Mouse (Mus musculus) olfactory bulb, adult 2 months (tissue): Measurements from ENCODE around the gene Cwh43. TPM values are rescaled to one million over a fixed set of nuclear protein-coding genes. Genes with fewer than 3 reads are reported as not detected.

ENCODE experiments used
- H3K27ac ChIP-seq: fragments of 200-500 bp; 2 replicates; pipeline ENCODE4 v1.5.1; 2012; ENCODE audit warnings: low read depth, low read length; ENCODE audit not compliant: insufficient read depth
- H3K4me1 ChIP-seq: fragments of 200-500 bp; 2 replicates; pipeline ENCODE4 v1.6.1; 2012; ENCODE audit warnings: low read length; ENCODE audit not compliant: control insufficient read depth, insufficient read depth
- H3K4me3 ChIP-seq: fragments of 200-500 bp; 2 replicates; pipeline ENCODE4 v1.5.1; 2012; ENCODE audit warnings: mild to moderate bottlenecking, low read depth, low read length, moderate library complexity; ENCODE audit not compliant: insufficient read depth
- CTCF ChIP-seq: fragments of 200-500 bp; IDR thresholded peaks from 2 replicates; pipeline ENCODE4 v1.5.1; 2012; ENCODE audit warnings: low read depth, mild to moderate bottlenecking, low read length, moderate library complexity; ENCODE audit not compliant: insufficient read depth
- POLR2A ChIP-seq: fragments of 200-500 bp; IDR thresholded peaks from 2 replicates; pipeline ENCODE4 v1.6.1; 2012; ENCODE audit warnings: mild to moderate bottlenecking, low read depth, low read length, moderate library complexity; ENCODE audit not compliant: insufficient read depth
- WGBS: fragments of 180-500 bp; shearing (Covaris S2); methylation state at CpG from one replicate; pipeline ENCODE4 v1.1.7; 2018; 5-methylcytosine and 5-hydroxymethylcytosine counted together
- polyA plus RNA-seq: library from polyadenylated mRNA; stranded (reverse); fragments of >200 nt; gene quantifications from 2 replicates; pipeline ENCODE4 v1.2.4, GENCODE M21; 2012; ENCODE audit warnings: low replicate concordance; ENCODE audit not compliant: missing spikeins, insufficient read depth, insufficient read length

The Cwh43 gene
- polyA plus RNA-seq, 1 experiment: not detected

- WGBS: 93% methylated on average over 7 of the region's 7 CpGs
These were observed 28.9 kb downstream of the Cwh43 start for GRCm38 (mm10) chr5:73434764-73435163.

GRCm38 (mm10) chr5:73442176-73442575, 36.3 kb downstream of the Cwh43 start:
- TF ChIP-seq CTCF (no peak), POLR2A (no peak)
- no peak overlapping the region for H3K27ac ChIP-seq
- 42% methylated on average over 9 of the region's 9 CpGs for WGBS
- no peak overlapping the region for H3K4me3 ChIP-seq
- H3K4me1 ChIP-seq: peaks cover 4% of the 10 kb centered on the region; the same call in 1 of the 2 replicates

More at GRCm38 (mm10) chr5:73434764-73435163, 28.9 kb downstream of the Cwh43 start:
- no peak for TF ChIP-seq CTCF
- no peak for TF ChIP-seq POLR2A
- no peaks in the 10 kb centered on the region for H3K4me1 ChIP-seq
- no peak overlapping the region for H3K27ac ChIP-seq
- H3K4me3 ChIP-seq: no peak overlapping the region

GRCm38 (mm10) chr5:73450276-73450675, 44.4 kb downstream of the Cwh43 start:
- 81% methylated on average over 1 of the region's 1 CpGs for WGBS
- Histone ChIP-seq H3K27ac (no peak overlapping the region), H3K4me3 (no peak overlapping the region), H3K4me1 (no peaks in the 10 kb centered on the region)
- TF ChIP-seq CTCF: no peak
- no peak for TF ChIP-seq POLR2A

GRCm38 (mm10) chr5:73454502-73455306, 48.8 kb downstream of the Cwh43 start:
- no peak for TF ChIP-seq CTCF
- WGBS: 70% methylated on average over 2 of the region's 2 CpGs
- no peaks in the 10 kb centered on the region for H3K4me1 ChIP-seq

GRCm38 (mm10) chr5:73455307-73455687, 49.4 kb downstream of the Cwh43 start:
- H3K4me1 ChIP-seq: no peaks in the 10 kb centered on the region
- TF ChIP-seq CTCF: no peak
- TF ChIP-seq POLR2A: no peak
- WGBS: 93% methylated on average over 5 of the region's 5 CpGs
- no peak overlapping the region for H3K27ac ChIP-seq
- H3K4me3 ChIP-seq: no peak overlapping the region

More at GRCm38 (mm10) chr5:73454502-73455306, 48.8 kb downstream of the Cwh43 start:
- Histone ChIP-seq H3K27ac (no peak overlapping the region), H3K4me3 (no peak overlapping the region)

- no peak for TF ChIP-seq POLR2A
- no peak for TF ChIP-seq CTCF
- 89% methylated on average over 16 of the region's 16 CpGs for WGBS
- Histone ChIP-seq H3K27ac (no peak overlapping the region), H3K4me3 (no peak overlapping the region), H3K4me1 (no peaks in the 10 kb centered on the region)
These were observed 62.9 kb downstream of the Cwh43 start for GRCm38 (mm10) chr5:73468462-73469433.

GRCm38 (mm10) chr5:73474412-73475405, 68.8 kb downstream of the Cwh43 start:
- 76% methylated on average over 20 of the region's 20 CpGs for WGBS
- TF ChIP-seq POLR2A: no peak
- TF ChIP-seq CTCF: no peak
- Histone ChIP-seq H3K27ac (no peak overlapping the region), H3K4me1 (0 out of 2 replicates have a peak, but pooled peaks cover 2% of the 10 kb centered on the region), H3K4me3 (no peak overlapping the region)

- 87% methylated on average over 7 of the region's 7 CpGs for WGBS
- no peak within 1 kb of the TSS for H3K27ac ChIP-seq
- no peak within 1 kb of the TSS for H3K4me3 ChIP-seq
- H3K4me1 ChIP-seq: no peaks in the 10 kb centered on the region
- TF ChIP-seq POLR2A (no peak), CTCF (no peak)
These were observed 74.8 kb downstream of the Cwh43 start, which contains the start of gene Dcun1d4 for GRCm38 (mm10) chr5:73480700-73481099. Dcun1d4 (plus strand) TSS chr5:73481000.
